Mouse (Mus musculus) brown adipose tissue, adult 24 weeks (tissue): Measurements from ENCODE around the gene Vps51. TPM values are rescaled to one million over a fixed set of nuclear protein-coding genes. Genes with fewer than 3 reads are reported as not detected.
A peak's percentile ranks its signal among the peaks of the same experiment; 100 is the strongest.

ENCODE experiments used
- H3K27ac ChIP-seq: fragments of 200-500 bp; replicated peaks from 2 replicates; pipeline ENCODE4 v1.5.1; 2012; ENCODE audit warnings: low read depth, mild to moderate bottlenecking, low read length
- H3K4me1 ChIP-seq: fragments of 200-500 bp; 2 replicates; pipeline ENCODE4 v1.6.1; 2012; ENCODE audit warnings: low read length, mixed read lengths; ENCODE audit not compliant: control insufficient read depth, insufficient read depth, insufficient read length
- H3K4me3 ChIP-seq: fragments of 200-500 bp; 2 replicates; pipeline ENCODE4 v1.5.1; 2012; ENCODE audit warnings: low read depth, mild to moderate bottlenecking, low read length, moderate library complexity; ENCODE audit not compliant: insufficient read depth
- polyA plus RNA-seq: library from polyadenylated mRNA; stranded (reverse); fragments of >200 nt; gene quantifications from 2 replicates; pipeline ENCODE4 v1.2.4, GENCODE M21; 2012; ENCODE audit not compliant: missing spikeins, insufficient read depth, insufficient read length

The Vps51 gene
- polyA plus RNA-seq, 1 experiment: 25.8 TPM

GRCm38 (mm10) chr19:6097847-6098246 is 20.8 kb upstream of the Vps51 start:
- no peak overlapping the region for H3K27ac ChIP-seq
- H3K4me3 ChIP-seq: no peak overlapping the region
- no peaks in the 10 kb centered on the region for H3K4me1 ChIP-seq

GRCm38 (mm10) chr19:6094119-6094518 is 17.1 kb upstream of the Vps51 start, which contains the start of gene AC131692.1:
Gene AC131692.1 (plus strand): TSS chr19:6094419.
- H3K27ac ChIP-seq: no peak within 1 kb of the TSS

GRCm38 (mm10) chr19:6088841-6089240 is 11.8 kb upstream of the Vps51 start:
- H3K4me1 ChIP-seq: peaks cover 2% of the 10 kb centered on the region; the same call in 1 of the 2 replicates
- H3K27ac ChIP-seq: no peak overlapping the region
- H3K4me3 ChIP-seq: no peak overlapping the region

More at GRCm38 (mm10) chr19:6094119-6094518, 17.1 kb upstream of the Vps51 start, which contains the start of gene AC131692.1:
- no peaks in the 10 kb centered on the region for H3K4me1 ChIP-seq
- H3K4me3 ChIP-seq: no peak within 1 kb of the TSS

GRCm38 (mm10) chr19:6085417-6085879 is 8.4 kb upstream of the Vps51 start:
- H3K27ac ChIP-seq: no peak overlapping the region
- H3K4me3 ChIP-seq: peak overlapping the region; percentile 61
- peaks cover 4% of the 10 kb centered on the region; the same call in 1 of the 2 replicates for H3K4me1 ChIP-seq

- H3K27ac ChIP-seq: peak within 1 kb of the TSS; percentile 36
- peak within 1 kb of the TSS; percentile 63 for H3K4me3 ChIP-seq
- H3K4me1 ChIP-seq: peaks cover 4% of the 10 kb centered on the region; the same call in 1 of the 2 replicates
Observed at GRCm38 (mm10) chr19:6084478-6085248, 7.6 kb upstream of the Vps51 start, which contains the start of the genes Zfpl1 and Cdca5. Gene Zfpl1 (minus strand): TSS chr19:6084956. Gene Cdca5 (plus strand): TSS chr19:6084983.

GRCm38 (mm10) chr19:6082156-6082555 is 5.1 kb upstream of the Vps51 start, which contains the start of gene Gm28374:
Gene Gm28374 (minus strand): TSS chr19:6082256.
- Histone ChIP-seq H3K4me1 (peaks cover 4% of the 10 kb centered on the region; the same call in 1 of the 2 replicates), H3K4me3 (no peak within 1 kb of the TSS)

GRCm38 (mm10) chr19:6079983-6080480 is 3.0 kb upstream of the Vps51 start, which contains the start of gene Tmem262:
Gene Tmem262 (plus strand): TSS chr19:6080033.
- Histone ChIP-seq H3K4me3 (no peak within 1 kb of the TSS), H3K4me1 (peaks cover 8% of the 10 kb centered on the region)

More at GRCm38 (mm10) chr19:6082156-6082555, 5.1 kb upstream of the Vps51 start, which contains the start of gene Gm28374:
- no peak within 1 kb of the TSS for H3K27ac ChIP-seq

GRCm38 (mm10) chr19:6073889-6074288 is 3.1 kb downstream of the Vps51 start:
- no peak overlapping the region for H3K4me3 ChIP-seq
- H3K4me1 ChIP-seq: peaks cover 4% of the 10 kb centered on the region

More at GRCm38 (mm10) chr19:6079983-6080480, 3.0 kb upstream of the Vps51 start, which contains the start of gene Tmem262:
- H3K27ac ChIP-seq: no peak within 1 kb of the TSS

GRCm38 (mm10) chr19:6071261-6071660 is 5.8 kb downstream of the Vps51 start:
- Histone ChIP-seq H3K27ac (no peak overlapping the region), H3K4me3 (no peak overlapping the region), H3K4me1 (peaks cover 9% of the 10 kb centered on the region)

More at GRCm38 (mm10) chr19:6073889-6074288, 3.1 kb downstream of the Vps51 start:
- H3K27ac ChIP-seq: 0 out of 2 replicates have a peak overlapping the region, but pooled peaks have one; percentile 10

GRCm38 (mm10) chr19:6070571-6071250 is 6.3 kb downstream of the Vps51 start:
- no peak overlapping the region for H3K27ac ChIP-seq
- H3K4me1 ChIP-seq: peaks cover 6% of the 10 kb centered on the region; the same call in 1 of the 2 replicates

GRCm38 (mm10) chr19:6069851-6070250 is 7.2 kb downstream of the Vps51 start:
- Histone ChIP-seq H3K27ac (no peak overlapping the region), H3K4me3 (no peak overlapping the region), H3K4me1 (peaks cover 6% of the 10 kb centered on the region; the same call in 1 of the 2 replicates)

More at GRCm38 (mm10) chr19:6070571-6071250, 6.3 kb downstream of the Vps51 start:
- H3K4me3 ChIP-seq: no peak overlapping the region

- H3K4me3 ChIP-seq: no peak overlapping the region
Observed at GRCm38 (mm10) chr19:6068951-6069350, 8.1 kb downstream of the Vps51 start.

GRCm38 (mm10) chr19:6067724-6068415 is 9.2 kb downstream of the Vps51 start, which contains the start of gene Tm7sf2:
Gene Tm7sf2 (minus strand): TSS chr19:6068373.
- Histone ChIP-seq H3K4me1 (peaks cover 6% of the 10 kb centered on the region), H3K27ac (no peak within 1 kb of the TSS), H3K4me3 (peak within 1 kb of the TSS; percentile 58)

More at GRCm38 (mm10) chr19:6068951-6069350, 8.1 kb downstream of the Vps51 start:
- peaks cover 6% of the 10 kb centered on the region; the same call in 1 of the 2 replicates for H3K4me1 ChIP-seq
- H3K27ac ChIP-seq: no peak overlapping the region
